Mouse (Mus musculus): ENCODE results near the gene Tuba1b. TPM values are rescaled to one million over a fixed set of nuclear protein-coding genes. Genes with fewer than 3 reads are reported as not detected.
"Not testable (repeated sequence)": the region's sequence is repeated elsewhere in the genome, so short reads cannot be mapped to it uniquely, and the experiment has no call there.

The Tuba1b gene
- polyA plus RNA-seq, 1 experiment from 2014 or later = 1,560 TPM

GRCm38 (mm10) chr15:98976763-98977758 is 42.7 kb upstream of the Tuba1b start:
- H3K27ac ChIP-seq (replicated peaks in 1 of 2; ENCODE audit: control insufficient read depth in 1 of 2, insufficient read depth in 1 of 2, low read depth in 2 of 2, low read length in 2 of 2) = peak overlapping the region; percentile 78 to 85
- H3K27me3 ChIP-seq (ENCODE audit: control insufficient read depth, insufficient read depth, low read length) = no peaks in the 10 kb centered on the region
- H3K9me3 ChIP-seq (ENCODE audit: control insufficient read depth, low read length) = no peaks in the 10 kb centered on the region
- no peak for ATAC-seq (ENCODE audit: insufficient number of reproducible peaks, insufficient read depth, low FRiP score, low read depth)
- no peak overlapping the region for H3K4me3 ChIP-seq (ENCODE audit: control insufficient read depth in 1 of 2, insufficient read depth in 1 of 2, low read depth in 1 of 2, low read length in 2 of 2)
- H3K4me2 ChIP-seq (ENCODE audit: low read length) = peak overlapping the region; percentile 32; the same call in 1 of the 2 replicates
- no peaks in the 10 kb centered on the region for H3K36me3 ChIP-seq (ENCODE audit: control insufficient read depth, insufficient read depth, low read length)
- 55% methylated on average over 21 of the region's 21 CpGs for WGBS
- peak overlapping the region; percentile 18 for H3K9ac ChIP-seq (ENCODE audit: low read length)
- peaks cover 17 to 25% of the 10 kb centered on the region in 2 experiments for H3K4me1 ChIP-seq (ENCODE audit: control insufficient read depth in 2 of 2, insufficient read depth in 2 of 2, low read length in 2 of 2)

DNA sequence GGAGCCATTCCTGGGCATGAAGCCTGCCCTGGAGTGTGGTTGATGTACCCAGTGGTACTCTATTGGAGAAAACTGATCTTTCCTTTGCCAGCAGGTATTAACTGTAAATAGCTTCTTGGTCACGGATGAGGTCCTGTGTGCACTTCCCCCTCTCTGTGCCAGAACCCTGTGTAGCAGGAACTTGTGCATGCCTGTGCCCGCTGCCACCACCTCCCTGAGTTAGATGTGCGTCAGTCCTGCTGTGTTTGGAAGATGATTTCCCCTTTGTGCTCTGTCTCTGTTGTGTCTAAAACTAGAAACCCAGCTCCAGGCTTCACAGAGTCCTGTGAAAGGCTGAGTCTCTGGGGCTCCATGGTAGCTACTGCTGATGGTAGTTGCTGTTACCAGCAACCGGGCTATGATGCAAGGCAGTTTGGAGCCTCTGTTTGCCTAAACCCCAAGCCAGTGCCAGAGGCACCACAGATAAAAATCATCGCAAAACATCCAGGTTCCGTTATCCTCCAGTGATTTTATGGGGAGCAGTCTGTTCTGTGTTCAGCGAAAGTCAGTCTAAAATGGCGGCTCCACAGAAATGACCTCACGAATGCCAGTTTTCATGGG is 38.8 kb upstream of the Tuba1b start:
- ATAC-seq (ENCODE audit: insufficient number of reproducible peaks, insufficient read depth, low FRiP score, low read depth) = no peak
- peaks cover 27 to 37% of the 10 kb centered on the region in 2 experiments for H3K4me1 ChIP-seq (ENCODE audit: control insufficient read depth in 2 of 2, insufficient read depth in 2 of 2, low read length in 2 of 2)
- H3K9me3 ChIP-seq (ENCODE audit: control insufficient read depth, low read length) = no peaks in the 10 kb centered on the region
- no peaks in the 10 kb centered on the region for H3K36me3 ChIP-seq (ENCODE audit: control insufficient read depth, insufficient read depth, low read length)
- 88% methylated on average over 9 of the region's 9 CpGs for whole genome bisulfite sequencing
- no peak overlapping the region for H3K4me2 ChIP-seq (ENCODE audit: low read length)
- no peak overlapping the region for H3K4me3 ChIP-seq (ENCODE audit: control insufficient read depth in 1 of 2, insufficient read depth in 1 of 2, low read depth in 1 of 2, low read length in 2 of 2)
- H3K27ac ChIP-seq (replicated peaks in 1 of 2; ENCODE audit: control insufficient read depth in 1 of 2, insufficient read depth in 1 of 2, low read depth in 2 of 2, low read length in 2 of 2) = no peak overlapping the region
- H3K27me3 ChIP-seq (ENCODE audit: control insufficient read depth, insufficient read depth, low read length) = no peaks in the 10 kb centered on the region
- H3K9ac ChIP-seq (ENCODE audit: low read length) = no peak overlapping the region

DNA sequence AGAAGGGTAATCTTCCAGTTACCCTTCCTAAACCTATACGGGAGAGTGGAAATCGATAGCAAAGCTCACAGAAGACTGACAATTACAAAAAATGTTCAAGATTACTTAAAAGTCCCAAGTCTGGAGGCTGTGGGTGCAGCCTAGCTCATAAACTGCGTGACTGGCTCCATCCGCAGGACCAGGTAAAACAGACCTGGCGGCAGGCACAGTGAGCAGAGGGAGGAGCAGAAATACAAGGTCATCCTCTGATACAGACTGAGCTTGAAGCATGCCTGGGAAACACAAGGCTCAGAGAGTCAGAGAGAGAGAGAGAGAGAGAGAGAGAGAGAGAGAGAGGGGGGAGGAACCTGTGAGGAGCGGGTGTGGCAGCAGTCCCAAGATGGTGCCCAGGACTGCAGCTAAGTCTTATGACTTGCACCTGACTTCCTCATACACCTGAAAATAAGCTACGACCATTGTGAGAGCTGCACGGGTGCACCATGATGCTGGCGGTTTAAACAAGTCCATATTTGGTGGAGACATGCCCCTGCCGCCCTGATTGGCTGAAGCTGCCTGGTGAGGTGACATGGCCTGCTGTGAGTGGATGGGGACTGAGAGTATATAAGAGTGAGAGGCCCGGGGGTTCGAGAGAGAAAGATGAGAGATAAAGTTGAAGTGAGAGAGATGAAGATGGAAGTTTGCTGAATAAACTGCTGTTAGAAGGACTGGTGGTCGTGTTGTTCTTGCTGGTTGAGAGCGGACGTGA is 37.4 kb upstream of the Tuba1b start:
- not testable (repeated sequence) for H3K27me3 ChIP-seq (ENCODE audit: control insufficient read depth, insufficient read depth, low read length); H3K9me3 ChIP-seq (ENCODE audit: control insufficient read depth, low read length); H3K4me2 ChIP-seq (ENCODE audit: low read length); H3K9ac ChIP-seq (ENCODE audit: low read length); ATAC-seq (ENCODE audit: insufficient number of reproducible peaks, insufficient read depth, low FRiP score, low read depth); H3K27ac ChIP-seq (replicated peaks in 1 of 2; ENCODE audit: control insufficient read depth in 1 of 2, insufficient read depth in 1 of 2, low read depth in 2 of 2, low read length in 2 of 2); H3K36me3 ChIP-seq (ENCODE audit: control insufficient read depth, insufficient read depth, low read length); H3K4me3 ChIP-seq (ENCODE audit: control insufficient read depth in 1 of 2, insufficient read depth in 1 of 2, low read depth in 1 of 2, low read length in 2 of 2)
- peaks cover 14 to 24% of the 10 kb centered on the region in 2 experiments for H3K4me1 ChIP-seq (ENCODE audit: control insufficient read depth in 2 of 2, insufficient read depth in 2 of 2, low read length in 2 of 2)
- 62% methylated on average over 15 of the region's 15 CpGs for WGBS

GRCm38 (mm10) chr15:98971111-98971510 is 36.7 kb upstream of the Tuba1b start:
- no peaks in the 10 kb centered on the region for H3K27me3 ChIP-seq (ENCODE audit: control insufficient read depth, insufficient read depth, low read length)
- no peak for ATAC-seq (ENCODE audit: insufficient number of reproducible peaks, insufficient read depth, low FRiP score, low read depth)
- H3K4me2 ChIP-seq (ENCODE audit: low read length) = no peak overlapping the region
- H3K27ac ChIP-seq (replicated peaks in 1 of 2; ENCODE audit: control insufficient read depth in 1 of 2, insufficient read depth in 1 of 2, low read depth in 2 of 2, low read length in 2 of 2) = no peak overlapping the region
- H3K9me3 ChIP-seq (ENCODE audit: control insufficient read depth, low read length) = no peaks in the 10 kb centered on the region
- no peak overlapping the region for H3K4me3 ChIP-seq (ENCODE audit: control insufficient read depth in 1 of 2, insufficient read depth in 1 of 2, low read depth in 1 of 2, low read length in 2 of 2)
- WGBS = 43% methylated on average over 4 of the region's 4 CpGs
- no peak overlapping the region for H3K9ac ChIP-seq (ENCODE audit: low read length)
- no peaks in the 10 kb centered on the region for H3K36me3 ChIP-seq (ENCODE audit: control insufficient read depth, insufficient read depth, low read length)
- H3K4me1 ChIP-seq (ENCODE audit: control insufficient read depth in 2 of 2, insufficient read depth in 2 of 2, low read length in 2 of 2) = peaks cover 11 to 20% of the 10 kb centered on the region in 2 experiments

DNA sequence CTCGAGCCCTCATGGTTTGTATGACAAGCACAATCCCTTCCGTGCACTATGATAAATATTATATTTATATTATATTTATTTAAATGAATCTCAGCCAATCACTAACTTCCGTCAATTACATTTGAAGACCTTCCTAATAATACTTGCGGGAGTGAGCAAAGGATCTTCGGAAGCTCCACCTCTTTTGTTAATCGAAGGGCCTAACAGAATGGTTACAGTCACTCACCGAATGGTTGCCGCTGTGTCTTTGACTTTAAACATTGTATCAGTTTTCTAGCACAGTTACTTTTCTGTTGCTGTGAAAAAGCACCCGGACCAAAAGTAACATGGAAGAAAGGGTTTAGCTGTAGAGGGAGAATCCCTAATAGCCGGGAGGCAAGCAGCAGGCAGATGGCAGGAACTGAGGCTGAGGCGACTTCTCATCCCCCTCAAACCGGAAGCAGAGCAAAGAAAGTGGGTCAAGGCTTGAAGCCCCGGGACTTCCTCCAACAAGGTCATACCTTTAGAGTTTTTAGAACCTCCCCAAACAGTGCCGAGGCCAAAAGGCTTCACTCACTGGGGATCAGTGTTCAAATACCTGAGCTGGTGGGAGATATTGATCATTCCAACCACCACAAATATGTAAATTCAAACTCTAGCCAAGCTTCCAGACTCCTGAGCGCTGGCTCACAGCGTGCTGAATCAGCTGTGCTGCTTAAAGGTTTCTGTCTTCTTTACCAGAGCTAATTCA is 35.2 kb upstream of the Tuba1b start:
- H3K4me2 ChIP-seq (ENCODE audit: low read length) = peak overlapping the region; percentile 42
- H3K4me3 ChIP-seq (ENCODE audit: control insufficient read depth in 1 of 2, insufficient read depth in 1 of 2, low read depth in 1 of 2, low read length in 2 of 2) = no peak overlapping the region
- H3K36me3 ChIP-seq (ENCODE audit: control insufficient read depth, insufficient read depth, low read length) = no peaks in the 10 kb centered on the region
- ATAC-seq (ENCODE audit: insufficient number of reproducible peaks, insufficient read depth, low FRiP score, low read depth) = no peak
- H3K4me1 ChIP-seq (ENCODE audit: control insufficient read depth in 2 of 2, insufficient read depth in 2 of 2, low read length in 2 of 2) = peaks cover 11 to 20% of the 10 kb centered on the region in 2 experiments
- H3K9ac ChIP-seq (ENCODE audit: low read length) = 0 out of 2 replicates have a peak overlapping the region, but pooled peaks have one; percentile 2
- no peaks in the 10 kb centered on the region for H3K27me3 ChIP-seq (ENCODE audit: control insufficient read depth, insufficient read depth, low read length)
- peak overlapping the region in 1 of 2 experiments; percentile 10; a peak in 1 of 4 replicates for H3K27ac ChIP-seq (replicated peaks in 1 of 2; ENCODE audit: control insufficient read depth in 1 of 2, insufficient read depth in 1 of 2, low read depth in 2 of 2, low read length in 2 of 2)
- 29% methylated on average over 16 of the region's 16 CpGs for WGBS
- H3K9me3 ChIP-seq (ENCODE audit: control insufficient read depth, low read length) = no peaks in the 10 kb centered on the region

DNA sequence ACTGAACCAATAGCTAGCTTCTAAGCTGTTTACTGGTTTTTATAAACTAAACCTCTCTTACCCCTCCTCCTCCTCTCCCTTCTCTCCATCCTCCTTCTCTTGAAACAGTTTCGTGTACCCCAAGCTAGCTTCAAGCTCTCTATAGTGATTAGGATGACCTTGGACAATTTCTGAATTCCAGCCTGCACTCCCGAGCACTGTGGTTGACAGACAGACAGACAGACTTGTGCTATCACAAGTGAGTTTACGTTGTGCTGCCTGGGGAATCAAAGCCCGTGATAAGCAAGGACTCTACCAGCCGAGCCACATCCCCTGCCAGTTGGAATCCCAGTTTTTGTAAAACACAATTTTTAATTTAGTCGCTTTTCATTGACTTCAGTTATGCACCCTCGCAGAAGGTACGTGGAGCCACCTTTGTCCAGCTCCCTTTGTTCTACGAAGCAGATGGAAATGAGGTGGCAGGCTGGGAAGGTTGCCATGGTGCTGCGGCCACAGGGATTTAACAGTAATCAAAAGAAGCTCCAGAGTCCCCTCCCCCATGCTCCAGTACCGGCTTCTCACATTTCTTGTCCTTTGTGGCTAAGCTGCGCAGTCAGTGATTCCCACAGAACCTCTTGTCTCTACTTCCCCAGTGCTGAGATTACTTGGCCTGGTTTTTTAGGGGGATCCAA is 34.5 kb upstream of the Tuba1b start:
- no peak for ATAC-seq (ENCODE audit: insufficient number of reproducible peaks, insufficient read depth, low FRiP score, low read depth)
- WGBS = 8% methylated on average over 12 of the region's 12 CpGs
- H3K4me3 ChIP-seq (ENCODE audit: control insufficient read depth in 1 of 2, insufficient read depth in 1 of 2, low read depth in 1 of 2, low read length in 2 of 2) = no peak overlapping the region

More for the DNA sequence above, 34.5 kb upstream of the Tuba1b start:
- H3K27me3 ChIP-seq (ENCODE audit: control insufficient read depth, insufficient read depth, low read length) = no peaks in the 10 kb centered on the region
- H3K4me2 ChIP-seq (ENCODE audit: low read length) = peak overlapping the region; percentile 42
- H3K27ac ChIP-seq (replicated peaks in 1 of 2; ENCODE audit: control insufficient read depth in 1 of 2, insufficient read depth in 1 of 2, low read depth in 2 of 2, low read length in 2 of 2) = peak overlapping the region; percentile 10 to 31; a peak in 2 of 4 replicates
- H3K9me3 ChIP-seq (ENCODE audit: control insufficient read depth, low read length) = no peaks in the 10 kb centered on the region
- H3K4me1 ChIP-seq (ENCODE audit: control insufficient read depth in 2 of 2, insufficient read depth in 2 of 2, low read length in 2 of 2) = peaks cover 11 to 20% of the 10 kb centered on the region in 2 experiments
- 0 out of 2 replicates have a peak overlapping the region, but pooled peaks have one; percentile 2 for H3K9ac ChIP-seq (ENCODE audit: low read length)
- no peaks in the 10 kb centered on the region for H3K36me3 ChIP-seq (ENCODE audit: control insufficient read depth, insufficient read depth, low read length)
